Mouse (Mus musculus) adrenal gland (tissue): ENCODE measurements at regions not wholly inside any gene's neighbourhood (a gene's known extent, or its start where the extent isn't known, plus 50 kb on each side); places are given as distances from the start of the nearest gene placed in this dataset.

Experiments used
- intact Hi-C: fragments of 180-260 bp; cut with DNase I; formaldehyde crosslinking; loops from one replicate; pipeline ENCODE4 v1.15.1; 2025

GRCm38 (mm10) chr6:100396311-100397200 is 109.3 kb upstream of the Rybp start:
- intact Hi-C loops = no loop called here

- intact Hi-C loops = no loop called here
Observed at GRCm38 (mm10) chr6:100390258-100390910, 103.1 kb upstream of the Rybp start.

GRCm38 (mm10) chr6:100387042-100387441 is 99.8 kb upstream of the Rybp start:
- intact Hi-C loops = no loop called here

GRCm38 (mm10) chr6:100385640-100386039 is 98.4 kb upstream of the Rybp start:
- intact Hi-C loops = no loop called here

GRCm38 (mm10) chr6:100381046-100381445 is 93.8 kb upstream of the Rybp start:
- intact Hi-C loops = no loop called here

- intact Hi-C loops = no loop called here
Observed at GRCm38 (mm10) chr6:100380536-100380935, 93.3 kb upstream of the Rybp start.

- intact Hi-C loops = no loop called here
Observed at GRCm38 (mm10) chr6:100379792-100380191, 92.5 kb upstream of the Rybp start.

GRCm38 (mm10) chr6:100378533-100378874 is 91.2 kb upstream of the Rybp start:
- intact Hi-C loops = no loop called here

GRCm38 (mm10) chr6:100377828-100378532 is 90.7 kb upstream of the Rybp start:
- intact Hi-C loops = no loop called here

- intact Hi-C loops = no loop called here
Observed at GRCm38 (mm10) chr6:100376656-100377055, 89.4 kb upstream of the Rybp start.

GRCm38 (mm10) chr6:100370828-100371227 is 83.5 kb upstream of the Rybp start:
- intact Hi-C loops = no loop called here

GRCm38 (mm10) chr6:100370358-100370757 is 83.1 kb upstream of the Rybp start:
- intact Hi-C loops = no loop called here

GRCm38 (mm10) chr6:100366231-100366630 is 78.9 kb upstream of the Rybp start:
- intact Hi-C loops = no loop called here

- intact Hi-C loops = no loop called here
Observed at GRCm38 (mm10) chr6:100365791-100366190, 78.5 kb upstream of the Rybp start.

GRCm38 (mm10) chr6:100363683-100364082 is 76.4 kb upstream of the Rybp start:
- intact Hi-C loops = no loop called here

GRCm38 (mm10) chr6:100356617-100357399 is 69.5 kb upstream of the Rybp start:
- intact Hi-C loops = no loop called here

- intact Hi-C loops = no loop called here
Observed at GRCm38 (mm10) chr6:100355858-100356257, 68.6 kb upstream of the Rybp start.

- intact Hi-C loops = no loop called here
Observed at GRCm38 (mm10) chr6:100347481-100347880, 60.2 kb upstream of the Rybp start.

GRCm38 (mm10) chr6:100345073-100345472 is 57.8 kb upstream of the Rybp start:
- intact Hi-C loops = no loop called here

- intact Hi-C loops = no loop called here
Observed at GRCm38 (mm10) chr6:100341305-100342290, 54.3 kb upstream of the Rybp start.
